ENCODE assay signal across 8 mouse cellular contexts in the genomic region with DNA sequence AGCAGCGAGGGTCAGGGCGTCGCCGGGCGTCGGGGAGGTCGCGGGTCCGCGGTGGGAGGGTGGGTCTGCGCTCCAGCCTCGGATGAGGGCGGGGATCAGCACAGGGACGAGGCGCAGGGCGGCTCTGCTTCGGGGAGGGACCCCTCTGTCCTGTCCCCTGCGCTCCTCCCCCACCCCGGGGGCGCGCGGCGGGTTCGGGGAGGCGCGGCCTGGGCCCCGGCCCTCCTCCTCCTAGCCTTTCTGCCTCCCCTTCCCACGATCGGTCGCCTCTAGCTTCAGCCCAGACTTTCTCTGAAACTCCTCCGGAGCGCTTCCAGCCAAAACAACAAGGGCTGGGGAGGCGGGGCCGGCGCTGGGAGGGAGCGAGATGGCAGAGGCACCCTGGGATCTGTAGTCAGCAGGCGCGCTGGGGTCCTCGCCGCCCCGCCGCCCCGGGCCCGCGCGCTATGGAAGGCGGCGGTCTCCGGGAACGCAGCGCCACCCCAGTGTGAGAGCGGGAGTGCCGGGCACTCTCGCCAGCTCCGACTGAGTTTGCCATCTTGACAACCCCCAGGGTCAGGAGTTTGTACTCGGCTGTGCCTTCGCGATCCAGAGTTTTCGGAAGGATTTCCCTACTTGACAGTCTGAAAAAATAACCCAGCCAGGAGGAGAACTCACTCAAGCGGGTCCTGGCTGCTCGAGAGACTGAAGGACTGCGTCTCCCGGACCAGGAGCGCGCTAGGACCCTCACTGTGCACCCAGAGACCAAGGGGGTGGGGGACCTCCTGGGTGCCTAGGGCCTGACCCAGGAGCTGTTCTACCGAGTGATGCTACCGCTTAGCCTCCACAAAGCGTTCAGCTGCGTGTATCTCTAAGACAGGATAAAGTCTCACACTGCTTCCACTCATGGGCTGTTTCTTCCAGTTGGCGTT. TPM values are rescaled to one million over a fixed set of nuclear protein-coding genes. Genes with fewer than 3 reads are reported as not detected.
A peak's percentile ranks its signal among the peaks of the same experiment; 100 is the strongest.
DNase-seq lines count a peak whose midpoint lies in the region; ATAC-seq and TF ChIP-seq lines count a peak whose summit lies in the region.

Gene Gab1, minus strand, starts transcription at position 324 of the 911 bp plus-strand sequence.

- TF ChIP-seq POLR2A in bone marrow macrophage, adult 2 months (IDR thresholded peaks at IDR 0.05; ENCODE audit: borderline replicate concordance, low read depth, low read length): no peak
- no peak; the same call in 1 of the 2 replicates for TF ChIP-seq POLR2A in small intestine, adult 2 months (IDR thresholded peaks at IDR 0.05; ENCODE audit: low read depth, low read length)

- H3K4me1 ChIP-seq in bone marrow macrophage, adult 2 months (ENCODE audit: control insufficient read depth, insufficient read depth, low read length): peaks cover 5% of the 10 kb centered on the region; the same call in 1 of the 2 replicates
- no peaks in the 10 kb centered on the region for H3K4me1 ChIP-seq in embryonic facial prominence, embryonic 11.5 days (ENCODE audit: control insufficient read depth, insufficient read depth, low read length)
- H3K4me1 ChIP-seq in small intestine, adult 2 months (ENCODE audit: control insufficient read depth, insufficient read depth, insufficient read length, low read length): 0 out of 2 replicates have a peak, but pooled peaks cover 1% of the 10 kb centered on the region

- WGBS in embryonic facial prominence, embryonic 11.5 days: under 1% methylated on average over 70 of the region's 70 CpGs
- WGBS in small intestine, adult 2 months: 2% methylated on average over 69 of the region's 70 CpGs

- H3K27ac ChIP-seq in bone marrow macrophage, adult 2 months (ENCODE audit: insufficient read depth, low read depth, low read length): peak within 1 kb of the TSS; percentile 70
- peak within 1 kb of the TSS; percentile 96 for H3K27ac ChIP-seq in embryonic facial prominence, embryonic 11.5 days (replicated peaks; ENCODE audit: low read depth, low read length)
- H3K27ac ChIP-seq in small intestine, adult 2 months (ENCODE audit: insufficient read depth, low read depth, low read length): peak within 1 kb of the TSS; percentile 98

- H3K4me3 ChIP-seq in bone marrow macrophage, adult 2 months (ENCODE audit: insufficient read depth, low read length): peak within 1 kb of the TSS; percentile 89
- H3K4me3 ChIP-seq in embryonic facial prominence, embryonic 11.5 days (ENCODE audit: low read depth, low read length): peak within 1 kb of the TSS; percentile 84
- H3K4me3 ChIP-seq in small intestine, adult 2 months (ENCODE audit: low read depth, low read length): peak within 1 kb of the TSS; percentile 100

- H3K4me2 ChIP-seq in embryonic facial prominence, embryonic 11.5 days (ENCODE audit: low read depth, low read length): peak within 1 kb of the TSS; percentile 72

- H3K27me3 ChIP-seq in embryonic facial prominence, embryonic 11.5 days (ENCODE audit: control insufficient read depth, insufficient read depth, low read length): no peaks in the 10 kb centered on the region
- no peaks in the 10 kb centered on the region for H3K27me3 ChIP-seq in small intestine, adult 2 months (ENCODE audit: control insufficient read depth, insufficient read depth, low read length)

- peak within 1 kb of the TSS; percentile 87 for H3K9ac ChIP-seq in embryonic facial prominence, embryonic 11.5 days (replicated peaks; ENCODE audit: low read length)

- intact Hi-C loops in left cerebral cortex, postnatal 4 days (cut with DNase I): loop anchor here (5.0 kb wide), 1 partner anchor 108 kb away; no protein-coding TSS in a partner anchor

- H3K36me3 ChIP-seq in embryonic facial prominence, embryonic 11.5 days (replicated peaks; ENCODE audit: control insufficient read depth, insufficient read depth, low read depth, low read length): no peaks in the 10 kb centered on the region
- H3K36me3 ChIP-seq in small intestine, adult 2 months (ENCODE audit: control insufficient read depth, insufficient read depth, low read length): no peaks in the 10 kb centered on the region

- no peaks in the 10 kb centered on the region for H3K9me3 ChIP-seq in embryonic facial prominence, embryonic 11.5 days (replicated peaks; ENCODE audit: control insufficient read depth, low read length)

- TF ChIP-seq CTCF in bone marrow macrophage, adult 2 months (IDR thresholded peaks at IDR 0.05; ENCODE audit: low read depth, low read length): no peak
- TF ChIP-seq CTCF in small intestine, adult 2 months (IDR thresholded peaks at IDR 0.05; ENCODE audit: extremely low read depth, insufficient read length, insufficient replicate concordance, low read depth, low read length): 0 out of 2 replicates have a peak, but pooled peaks have one; percentile 19

- peak; percentile 95 for ATAC-seq in embryonic facial prominence, embryonic 11.5 days (replicated peaks; ENCODE audit: insufficient number of reproducible peaks, low FRiP score, low TSS enrichment, low read depth)
- ATAC-seq in granulocyte monocyte progenitor cell, adult 5-6 weeks (replicated peaks; ENCODE audit: poor library complexity, severe bottlenecking): peak; percentile 73
- ATAC-seq in inflammation-experienced regulatory T-cells, adult 6 months: no peak

- peak; percentile 94 for DNase-seq in embryonic facial prominence, embryonic 11.5 days (ENCODE audit: low spot score)
- DNase-seq in kidney, adult 11 months: peak; percentile 91
- DNase-seq in left cerebral cortex, postnatal 4 days: peak; percentile 94
- DNase-seq in mesoderm, embryonic 11.5 days (ENCODE audit: low read depth, low spot score): peak; percentile 93

RNA-seq across cellular contexts. Expression of gene Gab1, which starts in this region (rescaled TPM):
- polyA plus RNA-seq in bone marrow macrophage, adult 2 months (2012; ENCODE audit: insufficient read depth, insufficient read length, missing spikeins): 18.5 and 19.7 TPM in 2 replicates
- 25.9 and 27.6 TPM in 2 replicates for polyA plus RNA-seq in embryonic facial prominence, embryonic 11.5 days (2014; fragmentation: Nextera tagmentation; extraction: Ambion mirVana)
- 1.8 and 3.6 TPM in 2 replicates for total RNA-seq in granulocyte monocyte progenitor cell, adult 5-6 weeks (2014; fragmentation: Nextera tagmentation)
- total RNA-seq in granulocyte monocyte progenitor cell, adult 5-6 weeks (2017): 1.8 and 2.4 TPM in 2 replicates
- total RNA-seq in left cerebral cortex, postnatal 4 days (2021): 10 to 100 TPM; 15.0 to 16.1 TPM
- polyA plus RNA-seq in small intestine, adult 2 months (2012; rRNA removed): 6.1 and 13.6 TPM in 2 replicates
- not detected for polyA plus RNA-seq in inflammation-experienced regulatory T-cells, adult 6 months (2017; shearing (Covaris generic))
